Mouse (Mus musculus): Measurements from ENCODE around the gene Scnn1a.

DNA sequence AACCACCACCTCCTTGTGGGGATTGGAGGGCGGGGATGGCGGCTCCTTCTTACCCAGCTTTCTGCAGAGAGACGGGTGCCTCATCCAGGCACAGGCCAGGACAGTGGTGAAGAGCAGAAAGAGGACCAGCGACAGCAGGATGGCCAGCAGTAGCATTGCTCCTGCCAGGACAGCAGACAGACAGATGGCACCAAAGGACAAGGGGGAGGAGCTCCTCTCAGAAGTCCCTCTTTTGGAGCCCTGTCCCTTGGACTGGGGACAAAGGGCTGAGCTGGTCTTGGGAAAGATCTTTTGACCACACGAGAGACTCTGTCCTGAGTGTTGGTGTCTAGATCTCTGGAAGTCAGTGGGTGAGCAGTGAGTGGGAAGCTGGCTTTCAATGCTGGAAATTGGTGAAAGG is 11.1 kb upstream of the Scnn1a start:
- no peak for TF ChIP-seq CTCF (IDR thresholded peaks at IDR 0.05; ENCODE audit: borderline replicate concordance, insufficient read depth, low read depth, low read length)
- TF ChIP-seq POLR2A (IDR thresholded peaks at IDR 0.05; ENCODE audit: borderline replicate concordance, insufficient read depth, low read length): no peak

Data from cerebellum, adult 2 months (tissue).